Mouse (Mus musculus) embryonic facial prominence, embryonic 11.5 days (tissue): ENCODE measurements at regions not wholly inside any gene's neighbourhood (a gene's known extent, or its start where the extent isn't known, plus 50 kb on each side); places are given as distances from the start of the nearest gene placed in this dataset.

Source experiments
- ATAC-seq: fragments of 200-750 bp; cut with Nextera tagmentation; replicated peaks from 2 replicates; pipeline ENCODE4 v1.8.0; 2017; ENCODE audit warnings: low read depth; ENCODE audit not compliant: insufficient number of reproducible peaks, low FRiP score, low TSS enrichment
- DNase-seq: peaks from one replicate; pipeline ENCODE4 v3.0.0-alpha.2; 2015; ENCODE audit warnings: low spot score
- H3K27ac ChIP-seq: fragments of 300-500 bp; sonication (generic); replicated peaks from 2 replicates; pipeline ENCODE4 v1.5.1; 2014; ENCODE audit warnings: mild to moderate bottlenecking, low read depth, low read length, control low read depth
- H3K27me3 ChIP-seq: fragments of 300-500 bp; sonication (generic); 2 replicates; pipeline ENCODE4 v1.6.1; 2014; ENCODE audit warnings: mild to moderate bottlenecking, low read length, moderate library complexity, mixed read lengths; ENCODE audit not compliant: control insufficient read depth, insufficient read depth
- H3K36me3 ChIP-seq: fragments of 300-500 bp; sonication (generic); replicated peaks from 2 replicates; pipeline ENCODE4 v1.6.1; 2014; ENCODE audit warnings: low read depth, mild to moderate bottlenecking, low read length, moderate library complexity, mixed read lengths; ENCODE audit not compliant: control insufficient read depth, insufficient read depth
- H3K4me1 ChIP-seq: fragments of 300-500 bp; sonication (generic); 2 replicates; pipeline ENCODE4 v1.6.1; 2014; ENCODE audit warnings: low read length, mixed read lengths; ENCODE audit not compliant: control insufficient read depth, insufficient read depth
- H3K4me2 ChIP-seq: fragments of 300-500 bp; sonication (generic); 2 replicates; pipeline ENCODE4 v1.6.1; 2014; ENCODE audit warnings: low read depth, mild to moderate bottlenecking, control low read depth, low read length, moderate library complexity
- H3K4me3 ChIP-seq: fragments of 300-500 bp; sonication (generic); 2 replicates; pipeline ENCODE4 v1.5.1; 2014; ENCODE audit warnings: low read depth, low read length, control low read depth
- H3K9ac ChIP-seq: fragments of 300-500 bp; sonication (generic); replicated peaks from 2 replicates; pipeline ENCODE4 v1.6.1; 2014; ENCODE audit warnings: mild to moderate bottlenecking, control low read depth, low read length
- H3K9me3 ChIP-seq: fragments of 300-500 bp; sonication (generic); replicated peaks from 2 replicates; pipeline ENCODE4 v1.6.1; 2016; ENCODE audit warnings: mild to moderate bottlenecking, low read length, inconsistent platforms, mixed read lengths; ENCODE audit not compliant: control insufficient read depth
- WGBS: fragments of 180-500 bp; shearing (Covaris S2); extraction: QIAGEN DNeasy Blood & Tissue Kit; methylation state at CpG from one replicate; pipeline ENCODE4 v1.1.7; 2014; 5-methylcytosine and 5-hydroxymethylcytosine counted together

DNA sequence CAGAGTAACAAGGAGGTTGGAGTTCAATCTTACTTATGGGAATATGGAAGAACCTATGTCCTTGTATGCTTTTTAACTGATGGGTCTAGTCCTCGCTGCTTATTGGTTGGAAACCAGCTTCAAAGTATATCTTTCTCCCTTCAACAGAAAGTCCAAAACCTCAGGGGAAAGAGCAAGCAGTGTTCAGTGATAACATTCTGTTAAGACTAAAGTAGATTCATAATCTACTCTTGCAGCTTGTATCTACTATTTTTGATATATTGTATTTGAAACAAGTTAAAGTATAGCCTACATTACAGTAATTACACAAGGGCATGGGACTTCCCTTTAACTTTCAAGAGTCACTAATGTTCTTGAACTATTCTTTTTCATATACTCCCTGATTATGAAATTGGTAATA is 522.0 kb upstream of the Pabpc4l start:
- Histone ChIP-seq H3K9me3 (no peaks in the 10 kb centered on the region), H3K9ac (no peak overlapping the region), H3K36me3 (no peaks in the 10 kb centered on the region), H3K27ac (no peak overlapping the region), H3K27me3 (no peaks in the 10 kb centered on the region), H3K4me1 (no peaks in the 10 kb centered on the region), H3K4me3 (no peak overlapping the region), H3K4me2 (no peak overlapping the region)
- DNase-seq (no peak), ATAC-seq (no peak)
- WGBS: 90% methylated on average over 1 of the region's 1 CpGs

DNA sequence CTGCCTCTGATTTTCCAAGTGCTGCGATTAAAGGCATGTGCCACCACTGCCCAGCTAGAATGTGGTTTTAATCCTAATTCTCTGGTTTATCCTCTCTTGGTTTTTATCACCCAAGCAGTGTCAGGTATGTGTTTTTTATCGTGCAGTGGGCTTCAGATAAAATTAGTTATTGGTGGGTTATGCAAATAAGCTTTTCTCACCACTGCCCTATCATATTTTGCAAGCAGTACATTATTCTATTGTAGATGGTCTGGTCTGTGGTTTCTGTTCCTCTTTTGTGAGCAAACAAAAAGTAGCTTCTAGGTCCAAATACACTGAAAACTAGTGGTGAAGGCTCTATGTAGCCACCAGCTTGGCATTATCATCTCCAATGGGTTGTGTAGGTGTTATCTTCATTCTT is 503.4 kb upstream of the Pabpc4l start:
- whole genome bisulfite sequencing: 88% methylated on average over 2 of the region's 2 CpGs
- no peak for DNase-seq
- no peak for ATAC-seq

DNA sequence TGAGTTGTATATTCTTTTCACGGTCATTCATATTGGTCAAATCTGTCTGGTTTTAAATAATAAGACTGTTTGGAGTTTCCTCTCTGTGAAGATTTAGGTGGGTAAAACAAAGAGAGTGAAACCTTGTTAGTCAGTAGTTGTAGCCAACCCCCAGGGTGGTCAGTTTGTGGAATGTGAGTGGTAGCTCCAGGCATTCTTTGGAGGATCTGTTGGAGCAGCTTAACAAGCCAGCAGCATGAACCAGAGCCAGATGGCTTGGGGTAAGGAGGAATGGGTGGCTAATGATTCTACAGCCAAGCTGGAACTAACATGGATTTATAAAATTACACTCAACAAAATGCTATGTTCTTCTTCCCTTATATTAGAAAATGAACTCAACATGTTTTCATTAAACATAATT is 489.7 kb upstream of the Pabpc4l start:
- ATAC-seq: no peak
- no peak overlapping the region for H3K27ac ChIP-seq
- H3K4me1 ChIP-seq: no peaks in the 10 kb centered on the region
- no peak overlapping the region for H3K4me3 ChIP-seq
- 93% methylated on average over 1 of the region's 1 CpGs for WGBS
- H3K9me3 ChIP-seq: no peaks in the 10 kb centered on the region
- no peak overlapping the region for H3K4me2 ChIP-seq
- no peak overlapping the region for H3K9ac ChIP-seq
- H3K27me3 ChIP-seq: no peaks in the 10 kb centered on the region
- DNase-seq: peak; percentile 2
- H3K36me3 ChIP-seq: no peaks in the 10 kb centered on the region

More for the DNA sequence above, 503.4 kb upstream of the Pabpc4l start:
- Histone ChIP-seq H3K4me3 (no peak overlapping the region), H3K4me1 (no peaks in the 10 kb centered on the region), H3K9ac (no peak overlapping the region), H3K9me3 (no peaks in the 10 kb centered on the region), H3K27ac (no peak overlapping the region), H3K27me3 (no peaks in the 10 kb centered on the region), H3K36me3 (no peaks in the 10 kb centered on the region), H3K4me2 (no peak overlapping the region)

DNA sequence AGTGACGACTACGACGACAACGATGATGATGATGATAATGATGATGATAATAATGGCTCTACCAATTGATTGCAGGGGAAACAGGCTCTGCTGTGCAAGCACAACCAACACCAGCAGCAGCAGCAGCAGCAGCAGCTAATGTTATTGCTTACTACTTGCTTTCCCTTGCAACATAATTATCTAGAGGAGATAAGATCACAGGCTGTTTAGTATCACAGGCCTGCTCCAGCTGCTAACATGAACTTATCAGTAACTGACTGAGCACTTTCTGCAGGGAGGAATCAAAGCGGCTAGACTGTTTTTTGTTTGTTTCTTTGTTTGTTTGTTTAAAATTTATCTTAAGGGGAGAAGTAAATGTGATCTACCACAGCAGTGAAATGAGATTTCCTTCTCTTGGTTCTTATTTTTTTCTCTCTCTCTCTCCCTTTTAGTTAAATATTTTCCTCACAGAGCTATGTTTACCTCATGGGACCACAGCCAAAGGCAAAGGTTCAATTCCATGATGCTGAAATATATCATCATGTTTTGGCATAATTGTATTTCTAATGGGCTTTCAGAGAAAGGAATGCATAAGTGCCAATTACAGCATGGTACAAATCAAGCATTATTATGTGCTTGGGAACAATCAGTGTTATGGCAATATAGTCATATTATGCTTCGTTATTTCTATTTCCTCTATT is 443.2 kb upstream of the Pabpc4l start:
- Histone ChIP-seq H3K36me3 (no peaks in the 10 kb centered on the region), H3K4me3 (no peak overlapping the region), H3K4me2 (no peak overlapping the region), H3K27ac (no peak overlapping the region), H3K9me3 (no peaks in the 10 kb centered on the region), H3K4me1 (no peaks in the 10 kb centered on the region), H3K27me3 (no peaks in the 10 kb centered on the region), H3K9ac (no peak overlapping the region)
- 58% methylated on average over 6 of the region's 6 CpGs for WGBS
- DNase-seq (peak; percentile 15), ATAC-seq (no peak)

DNA sequence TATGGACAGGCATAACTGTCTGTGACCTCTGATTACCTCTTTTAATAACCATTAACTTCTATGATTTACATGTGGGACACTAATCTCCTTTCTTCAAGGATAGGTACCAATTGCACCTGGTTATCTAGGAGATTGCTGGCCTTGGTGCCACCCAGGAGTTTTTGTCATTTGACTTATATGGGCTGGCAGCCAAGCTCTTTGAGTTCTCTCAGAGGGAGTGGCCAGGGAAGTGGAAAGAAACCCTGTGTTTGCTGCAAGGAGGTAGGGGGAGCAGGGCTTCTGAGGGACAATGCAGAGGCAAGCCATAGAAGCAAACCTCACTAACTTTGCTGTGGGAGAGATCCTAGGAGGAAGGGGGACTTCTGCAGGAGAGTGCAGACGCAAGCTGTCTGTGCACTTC is 427.8 kb upstream of the Pabpc4l start:
- no peaks in the 10 kb centered on the region for H3K27me3 ChIP-seq
- no peak overlapping the region for H3K4me3 ChIP-seq
- no peak for DNase-seq
- H3K9ac ChIP-seq: no peak overlapping the region
- no peak overlapping the region for H3K4me2 ChIP-seq
- H3K36me3 ChIP-seq: no peaks in the 10 kb centered on the region
- 100% methylated on average over 1 of the region's 1 CpGs for WGBS
- H3K27ac ChIP-seq: no peak overlapping the region
- H3K9me3 ChIP-seq: no peaks in the 10 kb centered on the region
- H3K4me1 ChIP-seq: no peaks in the 10 kb centered on the region
- ATAC-seq: no peak

DNA sequence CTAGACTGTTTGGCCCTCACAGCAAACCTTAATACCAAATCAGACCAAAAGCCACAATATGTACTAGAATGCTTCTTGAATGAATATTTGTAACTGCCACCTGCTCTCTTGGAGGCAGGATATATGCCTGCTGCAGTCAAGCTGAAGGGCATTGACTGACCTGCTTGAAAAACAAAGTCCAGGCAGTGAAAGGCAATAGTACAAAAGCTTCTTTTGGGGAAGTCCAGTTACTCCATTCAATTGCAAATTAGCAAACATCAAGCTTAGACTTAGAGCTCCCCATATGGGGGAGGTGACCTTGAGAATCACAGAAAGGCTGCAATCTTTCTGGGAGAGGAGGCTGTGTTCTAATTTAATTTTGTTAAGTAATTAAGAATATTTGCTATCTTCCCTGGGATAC is 422.9 kb upstream of the Pabpc4l start:
- no peaks in the 10 kb centered on the region for H3K27me3 ChIP-seq
- no peaks in the 10 kb centered on the region for H3K9me3 ChIP-seq
- no peak overlapping the region for H3K27ac ChIP-seq
- no peak overlapping the region for H3K4me2 ChIP-seq
- DNase-seq (no peak), ATAC-seq (no peak)
- H3K4me1 ChIP-seq: no peaks in the 10 kb centered on the region
- H3K4me3 ChIP-seq: no peak overlapping the region
- H3K9ac ChIP-seq: no peak overlapping the region
- H3K36me3 ChIP-seq: no peaks in the 10 kb centered on the region

DNA sequence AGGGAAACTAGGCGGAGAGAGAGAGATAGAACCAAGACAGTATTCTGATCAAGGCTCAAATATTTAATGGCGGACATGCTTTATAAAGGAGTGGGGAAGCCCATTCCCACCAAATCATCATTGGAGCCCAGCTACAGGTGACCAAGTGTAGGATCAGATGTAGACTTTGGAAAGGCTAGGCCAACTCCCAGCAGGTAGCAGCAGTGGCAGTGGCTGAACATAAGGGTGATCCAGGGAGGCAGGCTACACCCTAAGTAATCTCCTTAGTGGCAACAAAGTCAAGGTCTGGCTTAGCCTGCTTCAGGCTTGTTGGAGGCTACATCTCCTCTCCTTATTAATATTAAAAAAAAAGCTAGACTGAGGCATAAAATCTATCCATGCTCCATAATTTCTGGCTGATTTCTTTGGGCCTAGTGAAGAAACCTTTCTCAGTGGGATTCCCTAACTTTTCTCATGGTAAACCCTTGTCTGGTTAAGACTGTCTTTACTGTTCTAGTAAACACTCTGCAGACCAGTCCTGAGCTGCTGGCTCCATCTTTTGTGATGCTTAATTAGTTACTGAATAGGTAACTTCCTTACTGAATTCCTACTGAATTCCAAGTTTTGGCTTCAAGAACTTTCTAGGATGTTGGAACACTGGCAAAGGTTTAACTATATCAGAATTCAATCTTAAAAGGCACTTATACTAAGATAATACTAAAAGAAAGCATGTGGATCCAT is 421.7 kb upstream of the Pabpc4l start:
- Histone ChIP-seq H3K36me3 (no peaks in the 10 kb centered on the region), H3K4me2 (no peak overlapping the region), H3K9me3 (no peaks in the 10 kb centered on the region), H3K27ac (no peak overlapping the region), H3K9ac (no peak overlapping the region), H3K4me1 (no peaks in the 10 kb centered on the region), H3K4me3 (no peak overlapping the region), H3K27me3 (no peaks in the 10 kb centered on the region)
- 94% methylated on average over 2 of the region's 2 CpGs for WGBS
- DNase-seq (no peak), ATAC-seq (no peak)

DNA sequence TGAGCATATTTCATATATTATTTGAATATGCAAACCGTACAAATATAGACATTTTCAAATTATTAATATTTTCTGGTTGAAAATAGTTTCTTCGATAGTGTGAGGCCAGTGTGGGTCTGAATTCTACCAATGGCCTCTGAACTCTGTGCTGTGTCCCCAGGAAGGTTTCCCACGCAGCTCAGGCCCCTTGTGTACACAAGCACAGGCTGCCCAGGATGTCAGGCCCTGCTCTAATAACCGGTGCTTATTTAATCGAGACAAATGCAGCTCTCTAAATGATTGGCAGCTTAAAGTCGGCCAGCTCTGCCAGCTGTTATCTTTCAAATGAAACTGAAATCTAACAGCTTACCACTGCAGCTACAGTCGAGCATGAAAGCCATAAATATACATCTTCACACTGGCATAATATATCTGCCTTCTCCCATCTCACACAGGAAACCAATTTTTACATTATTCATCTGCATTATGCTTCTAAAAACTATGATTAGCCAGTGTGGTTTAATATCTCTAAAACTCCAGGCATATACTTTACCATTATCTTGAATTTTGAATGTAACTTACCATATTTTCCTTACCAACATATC is 400.5 kb upstream of the Pabpc4l start:
- H3K27me3 ChIP-seq: no peaks in the 10 kb centered on the region
- no peak overlapping the region for H3K9ac ChIP-seq
- 45% methylated on average over 7 of the region's 7 CpGs for WGBS
- H3K27ac ChIP-seq: no peak overlapping the region
- H3K4me3 ChIP-seq: no peak overlapping the region
- no peaks in the 10 kb centered on the region for H3K9me3 ChIP-seq
- H3K4me2 ChIP-seq: no peak overlapping the region
- ATAC-seq: no peak
- no peaks in the 10 kb centered on the region for H3K36me3 ChIP-seq
- DNase-seq: peak; percentile 1
- no peaks in the 10 kb centered on the region for H3K4me1 ChIP-seq
